Mouse (Mus musculus): ENCODE data around the gene Lnx2. TPM values are rescaled to one million over a fixed set of nuclear protein-coding genes. Genes with fewer than 3 reads are reported as not detected.

Gene Lnx2
- polyA plus RNA-seq, 1 experiment from 2014 or later, result 15.4 TPM

- ATAC-seq (replicated peaks; ENCODE audit: low FRiP score), result no peak
- H3K4me3 ChIP-seq (replicated peaks), result no peak overlapping the region
- no peaks in the 10 kb centered on the region for H3K9me3 ChIP-seq (replicated peaks)
- H3K27ac ChIP-seq, result no peak overlapping the region
- H3K27me3 ChIP-seq, result no peaks in the 10 kb centered on the region
- H3K36me3 ChIP-seq, result no peaks in the 10 kb centered on the region
- H3K9ac ChIP-seq, result no peak overlapping the region
- 79% methylated on average over 10 of the region's 10 CpGs for WGBS
- no peak overlapping the region for H3K4me2 ChIP-seq
- H3K4me1 ChIP-seq, result peaks cover 8% of the 10 kb centered on the region
Measured at GRCm38 (mm10) chr5:147056712-147057290, 19.6 kb downstream of the Lnx2 start.

- Histone ChIP-seq H3K27me3 (no peaks in the 10 kb centered on the region), H3K36me3 (no peaks in the 10 kb centered on the region), H3K9me3 (replicated peaks) (no peaks in the 10 kb centered on the region), H3K4me3 (replicated peaks) (no peak overlapping the region), H3K9ac (no peak overlapping the region), H3K27ac (no peak overlapping the region), H3K4me2 (no peak overlapping the region), H3K4me1 (peaks cover 19% of the 10 kb centered on the region)
- 86% methylated on average over 6 of the region's 6 CpGs for WGBS
- no peak for ATAC-seq (replicated peaks; ENCODE audit: low FRiP score)
Measured at GRCm38 (mm10) chr5:147055572-147056245, 20.7 kb downstream of the Lnx2 start.

GRCm38 (mm10) chr5:147054747-147055270 is 21.6 kb downstream of the Lnx2 start:
- H3K27ac ChIP-seq, result no peak overlapping the region
- H3K9me3 ChIP-seq (replicated peaks), result no peaks in the 10 kb centered on the region
- no peaks in the 10 kb centered on the region for H3K27me3 ChIP-seq
- peaks cover 25% of the 10 kb centered on the region for H3K4me1 ChIP-seq
- H3K4me3 ChIP-seq (replicated peaks), result no peak overlapping the region
- H3K4me2 ChIP-seq, result no peak overlapping the region
- 84% methylated on average over 2 of the region's 2 CpGs for WGBS
- ATAC-seq (replicated peaks; ENCODE audit: low FRiP score), result no peak
- no peaks in the 10 kb centered on the region for H3K36me3 ChIP-seq
- no peak overlapping the region for H3K9ac ChIP-seq

GRCm38 (mm10) chr5:147054328-147054727 is 22.1 kb downstream of the Lnx2 start:
- Histone ChIP-seq H3K9ac (no peak overlapping the region), H3K36me3 (no peaks in the 10 kb centered on the region), H3K27me3 (no peaks in the 10 kb centered on the region), H3K4me1 (peaks cover 30% of the 10 kb centered on the region), H3K4me3 (replicated peaks) (no peak overlapping the region), H3K4me2 (no peak overlapping the region), H3K9me3 (replicated peaks) (no peaks in the 10 kb centered on the region), H3K27ac (no peak overlapping the region)
- 87% methylated on average over 6 of the region's 6 CpGs for WGBS
- ATAC-seq (replicated peaks; ENCODE audit: low FRiP score), result no peak

GRCm38 (mm10) chr5:147053481-147053880 is 22.9 kb downstream of the Lnx2 start:
- Histone ChIP-seq H3K9me3 (replicated peaks) (no peaks in the 10 kb centered on the region), H3K4me3 (replicated peaks) (no peak overlapping the region), H3K27ac (no peak overlapping the region), H3K4me2 (no peak overlapping the region), H3K27me3 (no peaks in the 10 kb centered on the region), H3K9ac (no peak overlapping the region), H3K4me1 (peaks cover 30% of the 10 kb centered on the region), H3K36me3 (no peaks in the 10 kb centered on the region)
- WGBS, result 97% methylated on average over 3 of the region's 3 CpGs
- no peak for ATAC-seq (replicated peaks; ENCODE audit: low FRiP score)

GRCm38 (mm10) chr5:147053071-147053470 is 23.3 kb downstream of the Lnx2 start:
- WGBS, result 91% methylated on average over 6 of the region's 6 CpGs
- Histone ChIP-seq H3K4me3 (replicated peaks) (no peak overlapping the region), H3K36me3 (no peaks in the 10 kb centered on the region), H3K9ac (no peak overlapping the region), H3K9me3 (replicated peaks) (no peaks in the 10 kb centered on the region), H3K27me3 (no peaks in the 10 kb centered on the region), H3K27ac (no peak overlapping the region), H3K4me2 (no peak overlapping the region), H3K4me1 (peaks cover 30% of the 10 kb centered on the region)
- no peak for ATAC-seq (replicated peaks; ENCODE audit: low FRiP score)

- no peak overlapping the region for H3K4me3 ChIP-seq (replicated peaks)
- H3K36me3 ChIP-seq, result no peaks in the 10 kb centered on the region
- no peak overlapping the region for H3K9ac ChIP-seq
- H3K4me2 ChIP-seq, result peak overlapping the region; percentile 35; the same call in 1 of the 2 replicates
- H3K27ac ChIP-seq, result no peak overlapping the region
- no peaks in the 10 kb centered on the region for H3K9me3 ChIP-seq (replicated peaks)
- H3K4me1 ChIP-seq, result peaks cover 30% of the 10 kb centered on the region
- ATAC-seq (replicated peaks; ENCODE audit: low FRiP score), result 0 out of 2 replicates have a peak, but pooled peaks have one; percentile 54
- H3K27me3 ChIP-seq, result no peaks in the 10 kb centered on the region
- WGBS, result 45% methylated on average over 4 of the region's 4 CpGs
Measured at GRCm38 (mm10) chr5:147052309-147052558, 24.2 kb downstream of the Lnx2 start.

- no peak overlapping the region for H3K9ac ChIP-seq
- whole genome bisulfite sequencing, result 35% methylated on average over 29 of the region's 29 CpGs
- no peak for ATAC-seq (replicated peaks; ENCODE audit: low FRiP score)
Measured at GRCm38 (mm10) chr5:147051500-147052308, 24.7 kb downstream of the Lnx2 start.

GRCm38 (mm10) chr5:147050816-147051499 is 25.4 kb downstream of the Lnx2 start:
- 46% methylated on average over 13 of the region's 13 CpGs for WGBS
- Histone ChIP-seq H3K4me3 (replicated peaks) (no peak overlapping the region), H3K36me3 (no peaks in the 10 kb centered on the region), H3K27ac (no peak overlapping the region), H3K4me1 (peaks cover 37% of the 10 kb centered on the region), H3K9me3 (replicated peaks) (no peaks in the 10 kb centered on the region), H3K27me3 (no peaks in the 10 kb centered on the region), H3K4me2 (peak overlapping the region; percentile 35), H3K9ac (no peak overlapping the region)
- ATAC-seq (replicated peaks; ENCODE audit: low FRiP score), result no peak

More at GRCm38 (mm10) chr5:147051500-147052308, 24.7 kb downstream of the Lnx2 start:
- Histone ChIP-seq H3K9me3 (replicated peaks) (no peaks in the 10 kb centered on the region), H3K27me3 (no peaks in the 10 kb centered on the region), H3K4me1 (peaks cover 30% of the 10 kb centered on the region), H3K4me2 (peak overlapping the region; percentile 35), H3K36me3 (no peaks in the 10 kb centered on the region), H3K27ac (no peak overlapping the region), H3K4me3 (replicated peaks) (no peak overlapping the region)

- H3K4me2 ChIP-seq, result no peak overlapping the region
- H3K4me1 ChIP-seq, result peaks cover 43% of the 10 kb centered on the region
- H3K9me3 ChIP-seq (replicated peaks), result no peaks in the 10 kb centered on the region
- H3K27ac ChIP-seq, result no peak overlapping the region
- no peak overlapping the region for H3K4me3 ChIP-seq (replicated peaks)
- H3K27me3 ChIP-seq, result no peaks in the 10 kb centered on the region
- no peak overlapping the region for H3K9ac ChIP-seq
- 33% methylated on average over 19 of the region's 19 CpGs for WGBS
- H3K36me3 ChIP-seq, result no peaks in the 10 kb centered on the region
- no peak for ATAC-seq (replicated peaks; ENCODE audit: low FRiP score)
Measured at GRCm38 (mm10) chr5:147049544-147050209, 26.7 kb downstream of the Lnx2 start.

- no peaks in the 10 kb centered on the region for H3K9me3 ChIP-seq (replicated peaks)
- no peak for ATAC-seq (replicated peaks; ENCODE audit: low FRiP score)
Measured at GRCm38 (mm10) chr5:147045929-147046328, 30.5 kb downstream of the Lnx2 start.

More at GRCm38 (mm10) chr5:147045929-147046328, 30.5 kb downstream of the Lnx2 start:
- no peak overlapping the region for H3K4me2 ChIP-seq
- H3K9ac ChIP-seq, result no peak overlapping the region
- H3K4me1 ChIP-seq, result peaks cover 55% of the 10 kb centered on the region
- 53% methylated on average over 11 of the region's 11 CpGs for WGBS
- H3K27ac ChIP-seq, result 0 out of 2 replicates have a peak overlapping the region, but pooled peaks have one; percentile 37
- H3K4me3 ChIP-seq (replicated peaks), result no peak overlapping the region
- H3K36me3 ChIP-seq, result peaks cover 11% of the 10 kb centered on the region; the same call in 1 of the 2 replicates
- H3K27me3 ChIP-seq, result no peaks in the 10 kb centered on the region
